Mouse (Mus musculus): Measurements from ENCODE around the gene Gm45717. TPM values are rescaled to one million over a fixed set of nuclear protein-coding genes. Genes with fewer than 3 reads are reported as not detected.

Gm45717 gene
- total RNA-seq, 2 experiments from 2014 or later = not detected

DNA sequence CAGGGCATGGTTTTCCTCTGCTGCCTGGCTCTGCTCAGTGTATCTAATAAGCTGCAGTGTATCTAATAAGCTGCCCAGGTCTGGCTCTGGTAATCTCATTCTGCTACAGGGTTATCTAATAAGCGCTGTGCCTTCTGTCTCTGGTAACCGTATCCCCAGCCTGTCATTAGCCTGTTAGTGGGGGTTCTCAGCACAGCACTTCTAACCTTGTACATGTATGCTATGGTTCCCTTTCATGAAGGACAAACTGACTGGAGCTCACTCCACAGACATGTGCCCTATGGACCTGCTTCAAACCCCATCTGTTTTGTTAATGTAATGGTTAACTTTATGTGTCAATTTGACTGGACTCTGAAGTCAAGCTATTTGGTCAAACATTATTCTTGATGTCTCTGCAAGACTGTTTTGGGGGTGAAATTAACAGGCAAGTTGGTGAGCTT lies 50.1 kb downstream of the Gm45717 start:
- no peak for DNase-seq

DNA sequence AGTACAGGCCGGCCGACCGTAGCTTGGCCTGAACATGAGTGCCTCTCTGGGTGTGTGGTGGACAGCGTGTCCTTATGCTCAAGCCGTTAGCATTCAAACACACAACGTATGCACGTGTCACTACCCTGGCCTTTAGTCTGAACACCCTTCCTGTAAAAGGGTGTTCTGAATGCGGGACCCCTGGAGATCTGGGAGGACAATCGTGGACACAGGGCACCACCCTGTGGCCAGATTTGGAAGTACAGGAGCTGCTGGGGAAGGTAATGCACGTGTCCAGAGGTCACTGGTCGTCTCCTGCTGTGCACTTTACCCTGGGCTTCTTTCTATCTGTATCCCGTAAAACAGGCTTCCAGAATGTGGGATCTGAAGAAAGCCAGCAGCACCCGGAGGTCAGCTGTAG lies 52.5 kb downstream of the Gm45717 start:
- DNase-seq = peak; percentile 70 to 92

DNA sequence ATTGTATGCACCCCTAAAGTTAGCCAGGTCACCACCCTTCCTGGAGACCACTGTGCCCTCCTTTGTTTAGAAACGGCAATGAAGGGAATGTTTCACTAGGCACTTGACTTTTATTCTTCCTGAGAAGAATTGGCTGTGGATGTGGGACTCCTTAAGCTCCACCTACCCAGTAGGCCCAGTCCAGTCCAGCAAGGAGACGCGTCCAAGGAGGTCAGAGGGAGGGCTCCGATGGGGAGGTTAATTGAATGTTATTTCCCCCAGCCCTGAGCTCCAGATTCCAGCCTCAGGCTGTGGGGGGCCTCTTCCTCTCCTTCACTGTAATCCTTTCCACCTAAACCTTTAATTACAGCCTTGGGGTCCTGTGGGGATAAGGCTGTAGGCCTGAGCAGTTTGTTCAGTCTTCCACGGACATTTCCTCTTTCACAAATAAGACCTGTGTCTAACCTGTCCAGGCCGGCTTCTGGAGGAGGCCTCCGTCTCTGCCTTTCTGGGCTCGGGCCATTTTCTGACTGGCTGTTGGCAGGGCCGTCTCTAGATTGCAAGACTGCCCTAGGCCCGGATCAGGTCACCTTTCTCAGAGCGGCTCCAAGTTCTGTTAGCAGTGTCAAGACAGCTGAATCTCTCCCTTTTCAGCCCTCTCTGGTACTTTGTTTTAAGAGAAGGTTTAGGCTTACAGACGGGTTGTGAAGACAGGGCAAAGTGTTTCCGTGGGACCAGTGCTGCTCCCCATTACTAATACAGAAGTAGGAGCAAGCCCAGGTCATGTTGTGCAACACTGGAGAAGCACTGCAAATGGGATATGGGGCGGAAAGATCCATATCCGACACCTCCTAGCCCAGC lies 53.5 kb downstream of the Gm45717 start:
- DNase-seq = peak; percentile 34 to 40

DNA sequence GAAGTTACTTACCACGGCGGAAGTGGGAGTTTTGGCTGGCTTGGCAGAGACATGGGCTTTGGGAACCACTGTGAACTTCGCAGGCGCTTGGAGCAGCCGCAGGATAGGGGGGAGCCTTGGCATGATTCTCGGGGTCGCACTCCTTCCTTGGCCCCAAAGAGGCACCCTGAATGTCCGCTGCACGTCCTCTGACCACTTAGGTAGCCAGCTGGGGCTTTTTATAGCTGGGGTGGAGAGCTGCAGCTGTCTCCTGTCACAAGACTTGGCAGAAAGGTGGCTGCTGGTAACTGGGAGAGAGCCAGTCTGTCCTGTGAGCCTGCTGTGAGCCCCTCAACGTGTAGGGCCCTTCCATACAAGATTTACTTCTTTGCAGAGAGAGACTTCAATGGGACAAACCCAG lies 55.5 kb downstream of the Gm45717 start, which contains the start of gene Cox8b:
TSS of gene Cox8b (minus strand) at position 227 of the 400 bp plus-strand sequence.
- DNase-seq = peak; percentile 72 to 75

Other genes starting within 250 kb of the Gm45717 start
- gene Cyp2e1, start 192.2 kb downstream of the Gm45717 start, total RNA-seq (2021) = 10 to 100 TPM in 1 of 2 experiments, 1 to 10 TPM in 1; 6.0 to 49.3 TPM
- gene Syce1, start 168.1 kb downstream of the Gm45717 start, total RNA-seq (2021) = not detected
- under 1 TPM; 0.20 to 0.41 TPM for gene Zfp941, start 133.8 kb downstream of the Gm45717 start, total RNA-seq (2021)
- 1 to 10 TPM in 1 of 2 experiments, under 1 TPM in 1; 0.77 to 2.4 TPM for gene Urah, start 120.9 kb downstream of the Gm45717 start, total RNA-seq (2021)
- gene Scgb1c1, start 110.4 kb downstream of the Gm45717 start, total RNA-seq (2021) = 10 to 100 TPM; 30.5 to 32.9 TPM
- not detected for gene Odf3, start 108.1 kb downstream of the Gm45717 start, total RNA-seq (2021)
- not detected for gene Gm45785, start 99.6 kb downstream of the Gm45717 start, total RNA-seq (2021)
- gene Ric8a, start 99.0 kb downstream of the Gm45717 start, total RNA-seq (2021) = 10 to 100 TPM; 18.4 to 21.2 TPM
- gene Bet1l, start 98.4 kb downstream of the Gm45717 start, total RNA-seq (2021) = 1 to 10 TPM; 9.2 TPM
- gene Psmd13, start 74.0 kb downstream of the Gm45717 start, total RNA-seq (2021) = 10 to 100 TPM; 76.5 to 84.0 TPM
- 10 to 100 TPM; 61.9 to 69.3 TPM for gene Sirt3, start 73.6 kb downstream of the Gm45717 start, total RNA-seq (2021)
- gene Cox8b, start 55.5 kb downstream of the Gm45717 start, total RNA-seq (2021) = 1,000 to 10,000 TPM; 3,201 to 3,214 TPM
- not detected for gene Nlrp6, start 35.0 kb downstream of the Gm45717 start, total RNA-seq (2021)
- gene Pgghg, start 14.5 kb downstream of the Gm45717 start, total RNA-seq (2021) = 1 to 10 TPM; 3.5 to 4.3 TPM
- under 1 TPM in 1 of 2 experiments, not detected in 1; 0.46 TPM for gene Ifitm5, start 5.6 kb downstream of the Gm45717 start, total RNA-seq (2021)
- gene Ifitm2, start 50 bp upstream of the Gm45717 start, total RNA-seq (2021) = 10 to 100 TPM; 98.8 to 99.4 TPM
- gene Ifitm1, start 11.3 kb upstream of the Gm45717 start, total RNA-seq (2021) = 1 to 10 TPM; 2.6 to 8.3 TPM
- gene Ifitm3, start 54.8 kb upstream of the Gm45717 start, total RNA-seq (2021) = 100 to 1,000 TPM in 1 of 2 experiments, 10 to 100 TPM in 1; 94.8 to 129 TPM
- not detected for gene Ifitm6, start 62.0 kb upstream of the Gm45717 start, total RNA-seq (2021)
- gene Gm17387, start 73.2 kb upstream of the Gm45717 start, total RNA-seq (2021) = not detected
- not detected for gene B4galnt4, start 105.2 kb upstream of the Gm45717 start, total RNA-seq (2021)
- 1 to 10 TPM in 1 of 2 experiments, under 1 TPM in 1; 0.37 to 1.6 TPM for gene Pkp3, start 122.3 kb upstream of the Gm45717 start, total RNA-seq (2021)
- gene Sigirr, start 144.6 kb upstream of the Gm45717 start, total RNA-seq (2021) = 1 to 10 TPM; 4.2 to 4.7 TPM
- not detected for gene Ano9, start 161.9 kb upstream of the Gm45717 start, total RNA-seq (2021)
- gene Ptdss2, start 166.4 kb upstream of the Gm45717 start, total RNA-seq (2021) = 10 to 100 TPM; 28.1 to 30.3 TPM
- 10 to 100 TPM; 71.5 to 77.6 TPM for gene Rnh1, start 216.9 kb upstream of the Gm45717 start, total RNA-seq (2021)
- 100 to 1,000 TPM in 1 of 2 experiments, 10 to 100 TPM in 1; 91.4 to 103 TPM for gene Hras, start 238.1 kb upstream of the Gm45717 start, total RNA-seq (2021)
- gene Lrrc56, start 238.2 kb upstream of the Gm45717 start, total RNA-seq (2021) = 1 to 10 TPM; 2.0 to 3.4 TPM